Mouse (Mus musculus) limb, embryonic 14.5 days (tissue): ENCODE data around the gene Oscar. TPM values are rescaled to one million over a fixed set of nuclear protein-coding genes. Genes with fewer than 3 reads are reported as not detected.
"Not testable (repeated sequence)": the region's sequence is repeated elsewhere in the genome, so short reads cannot be mapped to it uniquely, and the experiment has no call there.

Source experiments
- ATAC-seq: fragments of 200-750 bp; cut with Nextera tagmentation; 2 replicates; pipeline ENCODE4 v1.8.0; 2017; ENCODE audit warnings: low read depth, moderate number of reproducible peaks, moderate TSS enrichment; ENCODE audit not compliant: low FRiP score
- DNase-seq: peaks from one replicate; pipeline ENCODE4 v3.0.0-alpha.2; 2015; ENCODE audit warnings: low spot score
- H3K27ac ChIP-seq: fragments of 300-500 bp; sonication (generic); replicated peaks from 2 replicates; pipeline ENCODE4 v1.5.1; 2014; ENCODE audit warnings: low read depth, mild to moderate bottlenecking, low read length, moderate library complexity, mixed read lengths
- H3K27me3 ChIP-seq: fragments of 300-500 bp; sonication (generic); 2 replicates; pipeline ENCODE4 v1.6.1; 2014; ENCODE audit warnings: low read length, mixed read lengths; ENCODE audit not compliant: control insufficient read depth, insufficient read depth
- H3K36me3 ChIP-seq: fragments of 300-500 bp; sonication (generic); 2 replicates; pipeline ENCODE4 v1.6.1; 2014; ENCODE audit warnings: mild to moderate bottlenecking, low read length, moderate library complexity, mixed read lengths; ENCODE audit not compliant: control insufficient read depth, insufficient read depth
- H3K4me1 ChIP-seq: fragments of 300-500 bp; sonication (generic); 2 replicates; pipeline ENCODE4 v1.6.1; 2014; ENCODE audit warnings: antibody characterized with exemption, low read length, mixed read lengths; ENCODE audit not compliant: control insufficient read depth, insufficient read depth
- H3K4me2 ChIP-seq: fragments of 300-500 bp; sonication (generic); replicated peaks from 2 replicates; pipeline ENCODE4 v1.6.1; 2014; ENCODE audit warnings: low read depth, mild to moderate bottlenecking, low read length, moderate library complexity; ENCODE audit not compliant: severe bottlenecking
- H3K4me3 ChIP-seq: fragments of 300-500 bp; sonication (generic); replicated peaks from 2 replicates; pipeline ENCODE4 v1.5.1; 2014; ENCODE audit warnings: low read length
- H3K9ac ChIP-seq: fragments of 300-500 bp; sonication (generic); 2 replicates; pipeline ENCODE4 v1.6.1; 2014; ENCODE audit warnings: mild to moderate bottlenecking, low read depth, low read length, moderate library complexity; ENCODE audit not compliant: severe bottlenecking
- H3K9me3 ChIP-seq: fragments of 300-500 bp; sonication (generic); 2 replicates; pipeline ENCODE4 v1.6.1; 2016; ENCODE audit warnings: low read length; ENCODE audit not compliant: control insufficient read depth
- POLR2A ChIP-seq: fragments of 200-500 bp; IDR thresholded peaks from 2 replicates; pipeline ENCODE4 v1.8.0; 2012; ENCODE audit warnings: inconsistent platforms, mild to moderate bottlenecking, moderate library complexity, borderline replicate concordance; ENCODE audit not compliant: insufficient read depth, insufficient read length; ENCODE audit errors: extremely low read depth
- WGBS: fragments of 180-500 bp; shearing (Covaris S2); extraction: QIAGEN DNeasy Blood & Tissue Kit; methylation state at CpG from one replicate; pipeline ENCODE4 v1.1.7; 2014; 5-methylcytosine and 5-hydroxymethylcytosine counted together
- microRNA-seq: library from miRNA; unstranded; fragments of <30 nt; microRNA quantifications from one replicate; pipeline ENCODE4, GENCODE M21; 2016
- polyA plus RNA-seq, 2 experiments: library from polyadenylated mRNA; depleted of rRNA in 1 of 2; stranded (reverse) in 1 of 2; unstranded in 1 of 2; fragments of >200 nt; fragmentation: Nextera tagmentation in 1 of 2; extraction: Ambion mirVana in 1 of 2; gene quantifications; 2 replicates each; pipeline versions ENCODE4 v1.2.1 to v1.2.3; 2012 to 2014

Gene Oscar
- polyA plus RNA-seq, 2 experiments: 0.40 to 1.1 TPM

- 89% methylated on average over 5 of the region's 5 CpGs for WGBS
- H3K27me3 ChIP-seq: no peaks in the 10 kb centered on the region
Observed at GRCm38 (mm10) chr7:3576354-3577124, 39.4 kb downstream of the Oscar start.

GRCm38 (mm10) chr7:3574216-3574615 is 41.7 kb downstream of the Oscar start:
- ATAC-seq (no peak), DNase-seq (no peak)
- Histone ChIP-seq H3K36me3 (no peaks in the 10 kb centered on the region), H3K9ac (no peak overlapping the region), H3K4me3 (no peak overlapping the region), H3K4me2 (no peak overlapping the region), H3K4me1 (no peaks in the 10 kb centered on the region), H3K9me3 (no peaks in the 10 kb centered on the region), H3K27me3 (no peaks in the 10 kb centered on the region), H3K27ac (no peak overlapping the region)
- WGBS: 55% methylated on average over 5 of the region's 5 CpGs
- no peak for TF ChIP-seq POLR2A

More at GRCm38 (mm10) chr7:3576354-3577124, 39.4 kb downstream of the Oscar start:
- H3K36me3 ChIP-seq: no peaks in the 10 kb centered on the region
- H3K4me3 ChIP-seq: no peak overlapping the region
- H3K27ac ChIP-seq: no peak overlapping the region
- H3K4me1 ChIP-seq: no peaks in the 10 kb centered on the region
- DNase-seq (no peak), ATAC-seq (no peak)
- H3K4me2 ChIP-seq: no peak overlapping the region
- TF ChIP-seq POLR2A: no peak
- H3K9ac ChIP-seq: no peak overlapping the region
- H3K9me3 ChIP-seq: no peaks in the 10 kb centered on the region

DNA sequence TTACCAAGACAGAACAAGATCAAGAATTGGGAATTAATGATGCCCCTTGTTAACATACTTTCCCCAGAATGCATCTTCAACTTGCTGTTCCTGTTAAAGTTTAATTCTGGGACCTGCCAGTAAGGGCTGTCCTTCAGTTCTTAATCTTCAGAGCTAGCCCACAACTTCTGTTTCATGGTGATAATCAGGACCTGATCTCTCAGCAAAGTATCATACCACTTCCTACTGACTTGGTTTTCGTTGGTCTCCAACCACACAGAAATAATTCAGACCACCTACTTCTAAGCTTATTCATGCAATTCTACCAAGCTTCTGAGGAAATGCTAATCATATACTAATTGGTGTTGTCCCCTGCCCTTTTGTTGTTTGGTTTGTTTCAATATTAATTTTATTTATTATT is 44.1 kb downstream of the Oscar start:
- Histone ChIP-seq H3K9ac (no peak overlapping the region), H3K4me2 (no peak overlapping the region), H3K27me3 (no peaks in the 10 kb centered on the region), H3K4me3 (no peak overlapping the region), H3K9me3 (no peaks in the 10 kb centered on the region), H3K27ac (no peak overlapping the region), H3K4me1 (no peaks in the 10 kb centered on the region), H3K36me3 (no peaks in the 10 kb centered on the region)
- 81% methylated on average over 1 of the region's 1 CpGs for WGBS
- ATAC-seq: no peak
- DNase-seq: no peak
- TF ChIP-seq POLR2A: no peak

GRCm38 (mm10) chr7:3570580-3570979 is 45.4 kb downstream of the Oscar start:
- H3K36me3 ChIP-seq, DNase-seq, H3K27me3 ChIP-seq, ATAC-seq, H3K27ac ChIP-seq, H3K4me3 ChIP-seq, H3K9me3 ChIP-seq, H3K9ac ChIP-seq, H3K4me1 ChIP-seq, H3K4me2 ChIP-seq: not testable (repeated sequence)
- WGBS: 83% methylated on average over 3 of the region's 3 CpGs

- Histone ChIP-seq H3K4me3 (no peak overlapping the region), H3K4me2 (no peak overlapping the region), H3K9me3 (no peaks in the 10 kb centered on the region), H3K27ac (no peak overlapping the region), H3K36me3 (no peaks in the 10 kb centered on the region), H3K27me3 (no peaks in the 10 kb centered on the region), H3K4me1 (no peaks in the 10 kb centered on the region), H3K9ac (no peak overlapping the region)
- 67% methylated on average over 6 of the region's 6 CpGs for WGBS
- no peak for TF ChIP-seq POLR2A
- ATAC-seq (no peak), DNase-seq (no peak)
Observed at GRCm38 (mm10) chr7:3569725-3570124, 46.2 kb downstream of the Oscar start.

GRCm38 (mm10) chr7:3567336-3567735 is 48.6 kb downstream of the Oscar start:
- ATAC-seq (no peak), DNase-seq (no peak)
- TF ChIP-seq POLR2A: no peak
- H3K36me3 ChIP-seq: no peaks in the 10 kb centered on the region
- no peaks in the 10 kb centered on the region for H3K4me1 ChIP-seq
- no peak overlapping the region for H3K4me3 ChIP-seq
- WGBS: 14% methylated on average over 2 of the region's 2 CpGs
- no peak overlapping the region for H3K4me2 ChIP-seq
- H3K9me3 ChIP-seq: no peaks in the 10 kb centered on the region
- no peaks in the 10 kb centered on the region for H3K27me3 ChIP-seq
- H3K27ac ChIP-seq: no peak overlapping the region
- no peak overlapping the region for H3K9ac ChIP-seq

Small RNAs within 50 kb of the gene (microRNA-seq; reads per million reads assigned to microRNA genes)
- gene Gm25100 (not detected), gene Mir3572 (1.8 reads per million)

Other genes starting within 250 kb of the Oscar start
- 4.0 and 5.5 TPM in 2 replicates for gene Cacng8, start 225.5 kb downstream of the Oscar start, polyA plus RNA-seq (2012; rRNA removed)
- gene Cacng8, start 225.5 kb downstream of the Oscar start, polyA plus RNA-seq (2014; fragmentation: Nextera tagmentation; extraction: Ambion mirVana): 3.6 and 4.7 TPM in 2 replicates
- gene Cacng6, start 192.0 kb downstream of the Oscar start, polyA plus RNA-seq (2012; rRNA removed): 8.0 and 8.9 TPM in 2 replicates
- gene Cacng6, start 192.0 kb downstream of the Oscar start, polyA plus RNA-seq (2014; fragmentation: Nextera tagmentation; extraction: Ambion mirVana): 7.1 and 10.0 TPM in 2 replicates
- gene Tarm1, start 113.5 kb downstream of the Oscar start, polyA plus RNA-seq (2012; rRNA removed): 0.48 and 0.65 TPM in 2 replicates
- gene Tarm1, start 113.5 kb downstream of the Oscar start, polyA plus RNA-seq (2014; fragmentation: Nextera tagmentation; extraction: Ambion mirVana): 0.80 and 0.92 TPM in 2 replicates
- 232 and 238 TPM in 2 replicates for gene Ndufa3, start 1.2 kb upstream of the Oscar start, polyA plus RNA-seq (2012; rRNA removed)
- 494 and 527 TPM in 2 replicates for gene Ndufa3, start 1.2 kb upstream of the Oscar start, polyA plus RNA-seq (2014; fragmentation: Nextera tagmentation; extraction: Ambion mirVana)
- gene Tfpt, start 13.8 kb upstream of the Oscar start, polyA plus RNA-seq (2012; rRNA removed): 21.5 and 31.9 TPM in 2 replicates
- gene Tfpt, start 13.8 kb upstream of the Oscar start, polyA plus RNA-seq (2014; fragmentation: Nextera tagmentation; extraction: Ambion mirVana): 24.7 and 24.8 TPM in 2 replicates
- 52.0 and 64.9 TPM in 2 replicates for gene Prpf31, start 13.8 kb upstream of the Oscar start, polyA plus RNA-seq (2012; rRNA removed)
- 85.6 and 87.5 TPM in 2 replicates for gene Prpf31, start 13.8 kb upstream of the Oscar start, polyA plus RNA-seq (2014; fragmentation: Nextera tagmentation; extraction: Ambion mirVana)
- gene Cnot3, start 29.1 kb upstream of the Oscar start, polyA plus RNA-seq (2012; rRNA removed): 108 and 144 TPM in 2 replicates
- 63.8 and 72.1 TPM in 2 replicates for gene Cnot3, start 29.1 kb upstream of the Oscar start, polyA plus RNA-seq (2014; fragmentation: Nextera tagmentation; extraction: Ambion mirVana)
- 6.0 and 10.5 TPM in 2 replicates for gene Leng1, start 49.7 kb upstream of the Oscar start, polyA plus RNA-seq (2012; rRNA removed)
- gene Leng1, start 49.7 kb upstream of the Oscar start, polyA plus RNA-seq (2014; fragmentation: Nextera tagmentation; extraction: Ambion mirVana): 12.6 and 14.6 TPM in 2 replicates
- gene Tmc4, start 61.4 kb upstream of the Oscar start, polyA plus RNA-seq (2012; rRNA removed): 20.2 and 21.0 TPM in 2 replicates
- gene Tmc4, start 61.4 kb upstream of the Oscar start, polyA plus RNA-seq (2014; fragmentation: Nextera tagmentation; extraction: Ambion mirVana): 4.8 and 5.1 TPM in 2 replicates
- gene Tsen34, start 76.7 kb upstream of the Oscar start, polyA plus RNA-seq (2012; rRNA removed): 193 and 271 TPM in 2 replicates
- gene Tsen34, start 76.7 kb upstream of the Oscar start, polyA plus RNA-seq (2014; fragmentation: Nextera tagmentation; extraction: Ambion mirVana): 273 and 276 TPM in 2 replicates
- 73.9 and 98.7 TPM in 2 replicates for gene Mboat7, start 77.4 kb upstream of the Oscar start, polyA plus RNA-seq (2012; rRNA removed)
- gene Mboat7, start 77.4 kb upstream of the Oscar start, polyA plus RNA-seq (2014; fragmentation: Nextera tagmentation; extraction: Ambion mirVana): 51.2 and 53.3 TPM in 2 replicates
- 2,914 and 3,913 TPM in 2 replicates for gene Rps9, start 87.8 kb upstream of the Oscar start, polyA plus RNA-seq (2012; rRNA removed)
- 1,650 and 1,670 TPM in 2 replicates for gene Rps9, start 87.8 kb upstream of the Oscar start, polyA plus RNA-seq (2014; fragmentation: Nextera tagmentation; extraction: Ambion mirVana)
- gene Pirb, start 104.2 kb upstream of the Oscar start, polyA plus RNA-seq (2012; rRNA removed): 1.0 and 1.4 TPM in 2 replicates
- 1.0 and 1.6 TPM in 2 replicates for gene Pirb, start 104.2 kb upstream of the Oscar start, polyA plus RNA-seq (2014; fragmentation: Nextera tagmentation; extraction: Ambion mirVana)
- gene Gm15448, start 209.5 kb upstream of the Oscar start, polyA plus RNA-seq (2012; rRNA removed): not detected in 2 replicates
- not detected in 2 replicates for gene Gm15448, start 209.5 kb upstream of the Oscar start, polyA plus RNA-seq (2014; fragmentation: Nextera tagmentation; extraction: Ambion mirVana)
- 0.09 and 0.22 TPM in 2 replicates for gene Pira2, start 228.9 kb upstream of the Oscar start, polyA plus RNA-seq (2012; rRNA removed)
- gene Pira2, start 228.9 kb upstream of the Oscar start, polyA plus RNA-seq (2014; fragmentation: Nextera tagmentation; extraction: Ambion mirVana): 0.12 and 0.32 TPM in 2 replicates